Mouse (Mus musculus) T-helper 17 cell (primary cell): ENCODE data around the gene Insyn1.

Experiments used
- in situ Hi-C, 2 experiments: fragments of 300-600 bp; cut with MboI, MseI; formaldehyde crosslinking; loops; 1 replicate in 1 of 2; 2 replicates in 1 of 2; pipeline ENCODE4 v1.15.1; 2025; ENCODE audit warnings: high pct_unique_total_duplicates in 2 of 2

Insyn1 gene

GRCm38 (mm10) chr9:58487851-58488801 is at the start of gene Insyn1:
Insyn1 (plus strand) TSS chr9:58488603.
- in situ Hi-C loops = no loop called here

- in situ Hi-C loops = no loop called here
Observed at GRCm38 (mm10) chr9:58438921-58439396, 49.4 kb upstream of the Insyn1 start.

DNA sequence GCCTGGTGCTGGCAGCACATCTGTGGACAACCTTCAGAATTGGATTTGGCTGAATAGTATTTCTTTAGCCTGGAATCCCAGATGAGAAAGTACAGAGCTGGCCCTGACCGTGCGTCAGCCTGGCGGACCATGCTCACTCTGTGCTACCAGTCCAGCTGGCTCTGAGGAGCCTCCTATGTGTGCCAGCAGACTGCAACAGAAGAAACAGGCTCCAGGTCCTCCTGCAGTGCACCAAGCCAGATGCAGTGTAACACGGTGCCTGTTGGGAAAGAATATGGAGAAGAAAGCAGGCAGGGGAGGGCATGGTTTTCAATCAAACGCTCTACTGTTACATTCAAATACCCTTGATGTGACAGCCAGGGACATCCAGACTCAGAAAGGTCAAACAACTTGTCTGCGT is 48.3 kb upstream of the Insyn1 start:
- in situ Hi-C loops = no loop called here

GRCm38 (mm10) chr9:58440614-58441013 is 47.8 kb upstream of the Insyn1 start:
- in situ Hi-C loops = no loop called here

- in situ Hi-C loops = no loop called here
Observed at GRCm38 (mm10) chr9:58441351-58442104, 46.9 kb upstream of the Insyn1 start.

DNA sequence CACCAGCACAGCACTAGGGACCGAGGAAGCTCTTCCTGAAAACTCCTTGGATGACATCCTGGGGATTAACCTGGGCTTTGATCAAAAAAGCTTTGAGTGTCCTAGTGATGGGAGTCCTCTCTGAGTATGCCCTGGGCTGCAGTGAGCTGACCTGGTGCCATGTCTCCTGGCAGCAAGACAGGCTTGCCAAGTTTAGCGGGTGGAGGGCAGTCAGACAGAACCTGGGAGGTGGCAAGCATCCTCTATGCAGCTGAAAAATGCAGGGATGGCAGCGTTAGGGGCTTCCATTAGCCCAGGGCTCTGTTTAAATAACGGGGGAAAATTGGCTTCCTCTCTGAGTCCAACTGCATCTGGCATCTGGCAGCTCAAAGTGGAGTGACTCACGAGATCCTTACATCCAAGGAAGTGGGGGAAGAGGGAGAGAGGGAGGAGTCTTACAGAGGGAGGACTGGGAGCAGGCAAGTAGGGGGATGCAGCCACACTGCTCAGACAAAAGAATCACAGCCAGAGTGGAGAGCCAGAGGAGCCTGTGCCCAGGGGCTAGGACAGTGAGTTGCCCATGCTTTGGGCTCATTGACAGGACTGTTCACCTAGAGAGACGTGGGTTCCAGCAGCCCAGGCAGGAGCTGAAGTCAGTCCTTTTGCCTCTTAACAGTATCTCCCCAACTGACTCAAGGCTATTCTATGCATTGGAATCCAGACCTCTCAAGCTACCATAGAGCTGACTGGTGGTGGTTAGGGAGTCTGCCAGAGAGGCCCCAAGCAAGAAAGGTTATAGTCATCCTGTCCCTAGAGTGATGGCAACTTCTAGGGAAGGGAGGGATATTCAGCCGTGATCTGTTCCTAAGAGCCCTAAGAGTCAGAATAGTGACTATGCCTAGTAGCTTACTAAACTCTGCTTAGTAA is 46.0 kb upstream of the Insyn1 start:
- in situ Hi-C loops = no loop called here

DNA sequence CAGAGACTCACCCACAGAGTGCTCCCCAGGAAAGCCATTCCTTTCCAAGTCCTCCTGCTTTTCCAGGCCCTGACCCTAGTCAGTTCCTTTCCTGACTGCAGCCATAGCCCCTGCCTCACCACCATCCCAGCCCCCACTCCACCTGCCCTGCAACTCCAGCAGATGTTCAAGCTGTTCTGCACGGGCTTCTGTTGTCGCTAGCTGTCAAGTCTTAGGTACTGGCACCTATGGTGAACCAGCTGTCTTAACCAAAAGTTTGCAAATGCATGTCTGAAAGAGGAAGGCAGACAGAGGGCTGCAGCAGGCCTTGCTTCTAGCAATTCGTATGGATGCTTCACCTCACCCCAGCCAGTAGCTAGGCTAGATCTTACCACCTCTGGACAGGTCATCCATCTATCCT is 45.3 kb upstream of the Insyn1 start:
- in situ Hi-C loops = no loop called here

DNA sequence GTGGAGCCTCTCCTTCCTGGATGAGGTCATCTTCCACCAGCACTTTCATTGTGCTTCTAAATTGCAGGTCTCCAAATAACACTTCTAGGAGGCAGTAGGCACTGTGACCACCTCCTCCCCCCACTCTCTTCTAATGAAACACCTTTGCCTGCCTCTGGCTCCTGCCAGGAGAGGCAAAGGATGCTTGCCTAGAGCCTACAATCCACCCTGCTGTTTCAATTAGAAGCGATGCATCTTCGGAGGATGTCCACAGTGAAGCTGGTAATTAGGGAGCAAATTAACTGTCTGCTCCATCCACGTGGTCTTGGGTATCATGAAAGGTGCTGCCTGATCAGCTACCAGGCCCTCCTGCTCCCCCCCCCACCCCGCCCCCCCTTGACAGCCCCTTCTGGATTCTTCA is 41.6 kb upstream of the Insyn1 start:
- in situ Hi-C loops = no loop called here

DNA sequence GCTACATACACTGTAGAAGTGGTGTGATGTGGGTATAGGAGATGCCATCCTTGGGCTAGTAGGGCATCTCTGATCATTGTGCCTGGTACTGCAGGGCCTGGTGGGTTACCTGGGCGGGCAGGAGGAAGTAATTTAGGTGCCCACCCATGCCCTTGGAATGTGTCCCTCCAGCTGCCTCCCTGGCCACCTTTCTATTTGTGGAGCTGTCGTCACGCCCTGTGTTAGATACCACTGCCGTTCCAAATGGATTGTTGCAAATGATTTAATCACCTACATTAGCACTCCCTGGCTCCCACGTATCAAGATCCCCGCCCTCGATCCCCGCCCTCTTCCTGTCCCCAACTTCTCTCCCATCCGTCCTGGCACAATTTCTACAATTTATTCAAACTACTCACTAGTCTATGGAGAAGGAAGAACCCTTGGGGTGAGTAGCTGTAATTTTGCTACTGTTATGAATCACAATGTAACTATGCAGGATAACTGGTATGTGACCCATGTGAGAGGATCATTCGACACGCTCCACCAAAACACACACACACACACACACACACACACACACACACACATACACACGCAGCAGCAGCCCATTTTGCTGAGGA is 40.3 kb upstream of the Insyn1 start:
- in situ Hi-C loops = no loop called here

GRCm38 (mm10) chr9:58449526-58449925 is 38.9 kb upstream of the Insyn1 start:
- in situ Hi-C loops = no loop called here

- in situ Hi-C loops = no loop called here
Observed at GRCm38 (mm10) chr9:58453791-58454378, 34.5 kb upstream of the Insyn1 start.

DNA sequence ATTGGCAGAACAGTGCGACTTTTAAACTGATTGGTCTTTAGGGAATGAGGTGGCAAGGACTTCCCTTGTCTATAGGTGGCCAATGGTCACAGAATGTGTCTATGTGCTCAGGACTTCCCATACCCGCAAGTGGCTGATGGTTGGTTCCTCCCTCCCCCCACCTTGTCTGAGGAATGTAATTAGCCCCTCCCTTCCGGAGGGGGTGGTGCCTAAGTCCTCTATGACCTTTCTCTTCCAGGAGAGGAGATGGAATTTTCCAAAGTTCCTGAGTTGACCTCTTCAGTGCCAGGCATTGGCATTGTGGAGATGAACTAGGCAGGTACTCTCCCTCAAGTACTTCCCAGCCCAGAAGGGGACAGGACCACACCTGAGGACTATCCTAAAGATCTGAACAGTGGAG is 33.5 kb upstream of the Insyn1 start:
- in situ Hi-C loops = no loop called here

DNA sequence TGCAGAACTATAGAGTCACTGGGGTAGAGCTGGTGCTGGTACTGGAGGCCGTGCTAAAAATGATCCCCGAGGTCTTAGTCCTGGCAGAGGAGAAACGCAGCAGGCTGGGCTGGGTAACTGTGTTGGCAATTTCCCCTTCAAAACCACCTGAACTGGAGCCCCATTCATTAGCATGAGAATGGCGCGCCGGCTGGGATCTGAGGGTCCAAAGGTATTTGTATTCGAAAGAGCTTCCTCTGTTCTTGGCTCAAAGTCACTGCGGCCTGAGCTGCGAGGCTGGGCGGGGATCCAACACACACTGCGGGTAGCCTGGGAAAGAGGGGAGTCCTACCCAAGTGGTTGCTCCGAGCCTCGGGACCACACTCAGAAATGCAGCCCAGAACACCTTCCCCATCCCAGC is 32.6 kb upstream of the Insyn1 start:
- in situ Hi-C loops = no loop called here

GRCm38 (mm10) chr9:58457481-58457955 is 30.9 kb upstream of the Insyn1 start:
- in situ Hi-C loops = no loop called here

GRCm38 (mm10) chr9:58458341-58458740 is 30.1 kb upstream of the Insyn1 start:
- in situ Hi-C loops = no loop called here

DNA sequence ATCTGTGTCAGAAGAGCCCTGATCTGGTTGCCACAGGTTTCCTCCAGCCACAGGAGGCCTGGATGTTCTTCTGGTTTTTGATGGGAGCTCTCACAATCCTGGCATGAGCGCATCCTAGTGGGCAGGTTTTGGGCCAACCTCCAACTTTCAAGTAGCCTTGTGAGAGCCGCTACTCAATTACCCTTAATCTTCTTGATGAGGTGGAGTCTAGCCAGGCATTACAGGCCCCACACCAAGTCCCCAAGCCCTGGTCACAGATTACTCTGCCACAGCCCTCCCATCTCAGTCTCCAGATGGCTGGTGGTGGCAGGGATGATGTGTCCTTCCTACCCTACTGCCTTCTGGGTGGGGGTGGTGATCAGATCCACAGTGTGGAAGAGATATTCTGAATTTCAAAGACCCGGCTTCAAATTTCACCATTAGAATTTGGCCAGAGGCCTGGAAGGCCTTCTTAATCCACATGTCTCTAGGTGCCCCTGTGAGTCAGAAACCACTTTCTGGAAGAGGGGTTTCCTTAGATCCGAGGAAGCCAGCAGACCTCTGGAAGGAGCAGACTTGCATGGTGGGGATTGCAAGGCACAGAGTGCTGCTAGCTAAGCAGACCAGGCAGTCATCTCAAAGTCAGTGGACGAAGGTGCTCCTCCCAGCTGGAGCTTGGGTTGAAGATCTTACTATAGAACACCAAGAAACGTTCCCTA is 29.4 kb upstream of the Insyn1 start:
- in situ Hi-C loops = no loop called here

DNA sequence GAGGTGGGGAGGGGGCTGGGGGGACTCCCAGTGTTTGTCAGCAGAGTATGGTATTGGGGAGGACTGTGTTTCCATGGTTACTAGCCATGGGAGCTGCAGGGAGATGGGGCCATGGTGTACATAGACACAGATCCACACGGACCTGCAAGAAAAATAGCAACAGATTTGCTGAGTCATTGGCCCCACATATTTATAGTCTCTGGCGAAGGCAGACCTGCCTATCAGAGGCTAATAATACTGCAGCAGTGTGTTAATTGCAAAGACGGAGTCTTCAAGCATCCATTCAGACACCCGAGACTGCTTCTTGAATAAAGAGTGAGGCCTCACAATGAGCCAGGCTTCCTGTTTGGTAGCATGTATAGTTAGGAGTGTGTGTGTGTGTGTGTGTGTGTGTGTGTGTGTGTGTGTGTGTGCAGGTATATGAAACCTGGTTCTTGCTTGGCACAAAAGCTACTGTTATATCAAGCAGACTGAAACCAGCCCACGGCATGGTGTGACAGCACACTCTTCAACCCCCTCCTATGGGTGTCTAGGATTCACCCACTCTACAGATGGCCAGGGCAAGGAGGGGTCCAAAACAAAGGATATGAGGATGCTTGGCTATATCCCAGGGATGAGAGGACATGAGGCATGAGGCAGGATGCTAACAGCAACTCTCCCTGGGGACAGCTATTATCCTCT is 20.9 kb upstream of the Insyn1 start:
- in situ Hi-C loops = no loop called here

DNA sequence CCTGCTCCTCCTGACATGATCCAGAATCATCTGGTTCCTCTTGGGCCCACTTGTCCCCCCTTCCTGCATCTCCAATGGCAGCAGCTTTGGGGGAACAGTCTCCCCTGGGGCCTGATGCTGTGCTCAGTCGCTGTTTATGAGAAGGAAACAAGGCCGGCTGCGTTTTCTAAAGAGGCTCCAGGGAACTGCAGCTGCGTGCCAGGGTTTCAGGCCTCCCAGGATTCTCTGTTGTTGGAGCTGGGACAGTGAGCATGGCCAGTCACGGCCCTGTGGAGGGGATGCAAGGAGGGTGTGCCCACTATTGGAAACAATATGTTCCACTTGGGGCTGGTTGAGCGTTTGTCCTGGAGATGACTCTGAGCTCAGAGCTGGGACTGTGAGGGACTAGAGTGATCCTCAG is 17.9 kb upstream of the Insyn1 start:
- in situ Hi-C loops = no loop called here

- in situ Hi-C loops = no loop called here
Observed at GRCm38 (mm10) chr9:58473211-58473815, 15.1 kb upstream of the Insyn1 start.
